Mouse (Mus musculus) adrenal gland, postnatal 0 days (tissue): ENCODE data around the gene Olfr1284. TPM values are rescaled to one million over a fixed set of nuclear protein-coding genes. Genes with fewer than 3 reads are reported as not detected.

ENCODE experiments used
- polyA plus RNA-seq: library from polyadenylated mRNA; unstranded; fragments of >200 nt; fragmentation: Nextera tagmentation; extraction: Ambion mirVana; gene quantifications from 2 replicates; pipeline ENCODE4 v1.2.1, GENCODE M21; 2015

Gene Olfr1284
- polyA plus RNA-seq = not detected in 2 replicates

DNA sequence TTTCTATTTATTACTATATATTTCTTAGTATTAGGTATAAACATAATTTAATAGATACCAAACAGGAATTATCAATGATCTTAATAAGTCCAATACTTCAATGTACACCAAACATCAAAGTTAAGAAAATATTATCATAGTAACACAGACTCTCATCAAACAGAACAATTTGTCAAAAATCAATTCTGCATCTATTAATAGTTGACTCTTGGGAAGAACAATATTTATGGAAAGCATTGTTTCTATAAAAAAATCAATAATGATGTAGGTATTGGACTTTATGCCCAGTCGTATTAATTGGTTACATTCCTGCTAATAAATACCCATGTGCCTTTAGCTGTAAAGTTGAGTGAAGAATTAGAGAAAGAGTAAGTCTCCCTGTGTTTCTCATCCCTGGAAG lies at the start of gene Olfr1284:
Gene Olfr1284, plus strand, starts transcription at position 301 of the 400 bp plus-strand sequence.

DNA sequence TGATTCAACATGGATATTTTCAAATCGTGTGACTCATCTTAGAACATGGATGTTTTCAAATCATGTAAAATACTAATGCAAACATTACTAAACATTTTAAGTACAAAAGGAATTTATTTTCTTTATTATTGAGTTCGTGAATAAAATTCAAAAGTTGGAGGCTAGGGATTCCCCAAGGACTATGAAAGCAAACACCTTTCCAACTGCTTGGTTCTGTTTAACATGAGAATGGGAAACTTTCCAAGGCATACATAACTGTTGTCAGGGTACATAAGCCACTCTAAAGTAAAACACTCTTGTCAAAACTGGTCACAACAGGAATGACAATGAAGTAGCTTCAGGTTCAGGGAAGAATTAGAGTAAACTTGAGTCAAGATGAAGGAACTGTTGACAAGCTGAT lies 49.1 kb upstream of the Olfr1284 start, which contains the start of gene Olfr1281:
Gene Olfr1281, plus strand, starts transcription at position 301 of the 400 bp plus-strand sequence.

DNA sequence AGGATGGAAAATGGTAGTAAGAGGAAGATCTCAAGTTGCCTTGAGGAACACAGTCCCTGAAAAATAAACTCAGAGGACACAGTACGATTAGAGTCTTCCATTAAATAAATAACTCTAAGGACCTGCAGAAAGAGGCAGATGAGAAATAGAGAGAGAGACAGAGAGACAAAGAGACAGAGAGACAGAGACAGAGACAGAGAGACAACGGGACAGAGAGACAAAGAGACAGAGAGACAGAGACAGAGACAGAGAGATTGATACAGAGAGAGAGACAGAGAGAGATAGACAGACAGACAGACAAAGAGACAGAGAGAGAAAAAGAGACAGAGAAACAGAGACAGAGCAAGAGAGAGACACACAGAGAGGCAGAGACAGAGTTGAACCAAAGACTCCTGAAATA lies 39.3 kb upstream of the Olfr1284 start, which contains the start of gene Olfr1282:
Gene Olfr1282, minus strand, starts transcription at position 101 of the 400 bp plus-strand sequence.

DNA sequence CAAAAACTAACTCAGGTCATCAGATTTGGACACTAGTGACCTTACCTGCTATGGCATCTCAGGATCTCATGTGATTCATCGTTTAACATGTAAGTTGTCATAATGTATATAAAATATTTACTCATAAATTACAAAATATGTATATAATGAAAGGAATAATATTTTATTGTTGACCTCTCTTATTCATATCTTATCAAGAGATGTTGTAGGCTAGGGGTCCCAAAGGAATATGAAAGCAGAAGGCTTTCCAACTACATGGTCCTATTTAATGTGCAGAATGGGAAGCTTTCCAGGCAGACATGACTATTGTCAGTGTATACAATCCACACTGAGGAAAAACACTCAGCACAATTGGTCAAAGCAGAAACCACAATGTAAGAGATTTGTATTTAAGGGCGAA lies 8.8 kb upstream of the Olfr1284 start, which contains the start of gene Olfr1283:
Gene Olfr1283, plus strand, starts transcription at position 301 of the 400 bp plus-strand sequence.

DNA sequence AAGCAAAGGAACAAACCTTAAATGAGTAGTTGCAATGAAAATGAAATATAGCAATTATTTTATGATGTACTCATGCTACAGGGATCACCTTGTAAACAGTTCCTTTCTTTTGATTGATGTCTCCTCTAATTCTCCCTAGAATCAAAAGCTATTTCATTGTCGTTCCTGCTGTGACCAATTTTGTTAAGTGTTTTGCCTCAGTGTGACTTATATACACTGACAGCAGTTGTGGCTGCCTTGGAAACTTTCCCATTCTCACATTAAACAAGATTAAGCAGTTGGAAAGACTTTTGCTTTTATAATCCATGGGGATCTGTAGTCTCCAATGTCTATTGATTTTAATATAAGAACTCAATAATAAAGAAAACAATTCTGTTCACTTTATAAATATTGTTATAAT lies 47.6 kb downstream of the Olfr1284 start, which contains the start of gene Olfr1286:
Gene Olfr1286, minus strand, starts transcription at position 185 of the 400 bp plus-strand sequence.

Other genes starting within 250 kb of the Olfr1284 start
- not detected in 2 replicates for gene Gm15130, start 222.6 kb upstream of the Olfr1284 start, polyA plus RNA-seq
- not detected in 2 replicates for gene 4930430A15Rik, start 145.9 kb upstream of the Olfr1284 start, polyA plus RNA-seq
- gene Olfr1275, start 140.2 kb upstream of the Olfr1284 start, polyA plus RNA-seq = not detected in 2 replicates
- not detected in 2 replicates for gene Olfr1276, start 121.0 kb upstream of the Olfr1284 start, polyA plus RNA-seq
- not detected in 2 replicates for gene Olfr1277, start 101.4 kb upstream of the Olfr1284 start, polyA plus RNA-seq
- gene Olfr1278, start 85.4 kb upstream of the Olfr1284 start, polyA plus RNA-seq = not detected in 2 replicates
- gene Olfr1279, start 74.9 kb upstream of the Olfr1284 start, polyA plus RNA-seq = not detected in 2 replicates
- not detected in 2 replicates for gene Olfr1280, start 61.5 kb upstream of the Olfr1284 start, polyA plus RNA-seq
- gene Olfr1281, start 49.0 kb upstream of the Olfr1284 start, polyA plus RNA-seq = not detected in 2 replicates
- gene Olfr1282, start 39.4 kb upstream of the Olfr1284 start, polyA plus RNA-seq = not detected in 2 replicates
- gene Olfr1283, start 8.7 kb upstream of the Olfr1284 start, polyA plus RNA-seq = not detected in 2 replicates
- not detected in 2 replicates for gene Olfr1286, start 47.6 kb downstream of the Olfr1284 start, polyA plus RNA-seq
- not detected in 2 replicates for gene Olfr1287, start 73.6 kb downstream of the Olfr1284 start, polyA plus RNA-seq
- gene Olfr1288, start 98.6 kb downstream of the Olfr1284 start, polyA plus RNA-seq = not detected in 2 replicates
- not detected in 2 replicates for gene Olfr1289, start 105.3 kb downstream of the Olfr1284 start, polyA plus RNA-seq
- gene Olfr1290, start 118.3 kb downstream of the Olfr1284 start, polyA plus RNA-seq = not detected in 2 replicates
- gene Olfr1291-ps1, start 121.7 kb downstream of the Olfr1284 start, polyA plus RNA-seq = not detected in 2 replicates
- gene Olfr1293-ps, start 149.7 kb downstream of the Olfr1284 start, polyA plus RNA-seq = not detected in 2 replicates
- gene Olfr1294, start 164.8 kb downstream of the Olfr1284 start, polyA plus RNA-seq = not detected in 2 replicates
- not detected in 2 replicates for gene Olfr1295, start 194.2 kb downstream of the Olfr1284 start, polyA plus RNA-seq